Mouse (Mus musculus) cerebellum, adult 2 months (tissue): ENCODE data around the gene Rabif.

Experiments
- CTCF ChIP-seq: fragments of 200-500 bp; IDR thresholded peaks from 2 replicates; pipeline ENCODE4 v1.5.1; 2011; ENCODE audit warnings: low read depth, mild to moderate bottlenecking, control low read depth, low read length, moderate library complexity, borderline replicate concordance; ENCODE audit not compliant: insufficient read depth
- POLR2A ChIP-seq: fragments of 200-500 bp; IDR thresholded peaks from 2 replicates; pipeline ENCODE4 v1.6.1; 2011; ENCODE audit warnings: low read length, control low read depth, borderline replicate concordance; ENCODE audit not compliant: insufficient read depth

- no peak for TF ChIP-seq CTCF
- TF ChIP-seq POLR2A = no peak
Observed at GRCm38 (mm10) chr1:134552396-134552795, 57.9 kb downstream of the Rabif start.
